Mouse (Mus musculus) activated CD4-positive, CD25-positive, alpha-beta regulatory T cell, adult 9 weeks (primary cell): Measurements from ENCODE around the gene Gm428. TPM values are rescaled to one million over a fixed set of nuclear protein-coding genes. Genes with fewer than 3 reads are reported as not detected.

Experiments used
- polyA plus RNA-seq: library from polyadenylated mRNA; unstranded; fragments of 100-300 nt; shearing (Covaris generic); gene quantifications from one replicate; pipeline ENCODE4 v1.2.1, GENCODE M21; 2017

The Gm428 gene
- polyA plus RNA-seq: not detected

GRCm38 (mm10) chr4:73683216-73683615 is at the start of gene Gm428:
Gene Gm428 (plus strand): TSS chr4:73683516.

GRCm38 (mm10) chr4:73637821-73638220 is 45.5 kb upstream of the Gm428 start, which contains the start of gene Gm11236:
Gene Gm11236 (plus strand): TSS chr4:73638121.

GRCm38 (mm10) chr4:73668054-73668453 is 15.3 kb upstream of the Gm428 start, which contains the start of gene Gm11239:
Gene Gm11239 (plus strand): TSS chr4:73668354.

Other genes starting within 250 kb of the Gm428 start
- gene Gm11238, start 75.6 kb upstream of the Gm428 start, polyA plus RNA-seq: not detected
- not detected for gene Gm11237, start 60.5 kb upstream of the Gm428 start, polyA plus RNA-seq
- not detected for gene Gm11236, start 45.4 kb upstream of the Gm428 start, polyA plus RNA-seq
- gene Gm11239, start 15.2 kb upstream of the Gm428 start, polyA plus RNA-seq: not detected
- gene Rasef, start 107.5 kb downstream of the Gm428 start, polyA plus RNA-seq: not detected
- not detected for gene Gm11758, start 192.8 kb downstream of the Gm428 start, polyA plus RNA-seq
- not detected for gene Gm11757, start 207.6 kb downstream of the Gm428 start, polyA plus RNA-seq
- not detected for gene Gm13871, start 222.4 kb downstream of the Gm428 start, polyA plus RNA-seq
- gene Gm11756, start 237.2 kb downstream of the Gm428 start, polyA plus RNA-seq: not detected